Mouse (Mus musculus) forebrain, postnatal 0 days (tissue): ENCODE data around the gene Il21r. TPM values are rescaled to one million over a fixed set of nuclear protein-coding genes. Genes with fewer than 3 reads are reported as not detected.

Experiments
- ATAC-seq: fragments of 200-750 bp; cut with Nextera tagmentation; 2 replicates; pipeline ENCODE4 v1.8.0; 2017; ENCODE audit warnings: mild to moderate bottlenecking, moderate library complexity
- DNase-seq: peaks from one replicate; pipeline ENCODE4 v3.0.0-alpha.2; 2015
- H3K27ac ChIP-seq: fragments of 300-500 bp; sonication (generic); 2 replicates; pipeline ENCODE4 v1.5.1; 2014; ENCODE audit warnings: low read depth, mild to moderate bottlenecking, antibody characterized with exemption, low read length, moderate library complexity, mixed read lengths
- H3K27me3 ChIP-seq: fragments of 300-500 bp; sonication (generic); 2 replicates; pipeline ENCODE4 v1.6.1; 2014; ENCODE audit warnings: mild to moderate bottlenecking, low read length, mixed read lengths; ENCODE audit not compliant: insufficient read depth
- H3K36me3 ChIP-seq: fragments of 300-500 bp; sonication (generic); 2 replicates; pipeline ENCODE4 v1.6.1; 2014; ENCODE audit warnings: mild to moderate bottlenecking, moderate library complexity; ENCODE audit not compliant: insufficient read depth
- H3K4me1 ChIP-seq: fragments of 300-500 bp; sonication (generic); 2 replicates; pipeline ENCODE4 v1.6.1; 2014; ENCODE audit warnings: antibody characterized with exemption; ENCODE audit not compliant: insufficient read depth
- H3K4me2 ChIP-seq: fragments of 300-500 bp; sonication (generic); 2 replicates; pipeline ENCODE4 v1.6.1; 2014; ENCODE audit warnings: low read depth, mild to moderate bottlenecking, moderate library complexity
- H3K4me3 ChIP-seq: fragments of 300-500 bp; sonication (generic); 2 replicates; pipeline ENCODE4 v1.5.1; 2014; ENCODE audit warnings: low read depth, low read length, mixed read lengths
- H3K9ac ChIP-seq: fragments of 300-500 bp; sonication (generic); 2 replicates; pipeline ENCODE4 v1.6.1; 2014; ENCODE audit warnings: mild to moderate bottlenecking
- H3K9me3 ChIP-seq: fragments of 300-500 bp; sonication (generic); 2 replicates; pipeline ENCODE4 v1.6.1; 2016; ENCODE audit warnings: low read length
- CTCF ChIP-seq: sonication (generic); IDR thresholded peaks from 2 replicates; pipeline ENCODE4 v1.5.1; 2016; ENCODE audit warnings: antibody characterized with exemption, control low read depth, low read depth
- WGBS: fragments of 180-500 bp; shearing (Covaris S2); extraction: QIAGEN DNeasy Blood & Tissue Kit; methylation state at CpG from one replicate; pipeline ENCODE4 v1.1.7; 2014; 5-methylcytosine and 5-hydroxymethylcytosine counted together
- polyA plus RNA-seq: library from polyadenylated mRNA; unstranded; fragments of >200 nt; fragmentation: Nextera tagmentation; extraction: Ambion mirVana; gene quantifications from 2 replicates; pipeline ENCODE4 v1.2.1, GENCODE M21; 2015
- total RNA-seq: library from RNA; depleted of rRNA; stranded (reverse); fragments of >200 nt; gene quantifications from 2 replicates; pipeline ENCODE4 v1.2.3, GENCODE M21; 2014

Il21r gene
- total and polyA plus RNA-seq, 2 experiments from 2014 or later, result 0.23 to 0.95 TPM

GRCm38 (mm10) chr7:125601821-125602448 lies 1.3 kb upstream of the Il21r start:
- H3K36me3 ChIP-seq, result no peaks in the 10 kb centered on the region
- 80% methylated on average over 11 of the region's 11 CpGs for WGBS
- H3K4me1 ChIP-seq, result no peaks in the 10 kb centered on the region
- no peak for ATAC-seq
- no peaks in the 10 kb centered on the region for H3K9me3 ChIP-seq
- H3K4me2 ChIP-seq, result no peak overlapping the region
- H3K27me3 ChIP-seq, result no peaks in the 10 kb centered on the region
- H3K9ac ChIP-seq, result no peak overlapping the region
- H3K4me3 ChIP-seq, result no peak overlapping the region
- TF ChIP-seq CTCF, result no peak
- no peak for DNase-seq
- H3K27ac ChIP-seq, result no peak overlapping the region

- H3K9ac ChIP-seq, result no peak overlapping the region
- no peak for DNase-seq
- no peaks in the 10 kb centered on the region for H3K9me3 ChIP-seq
- no peak overlapping the region for H3K4me3 ChIP-seq
- no peak overlapping the region for H3K4me2 ChIP-seq
- no peaks in the 10 kb centered on the region for H3K4me1 ChIP-seq
- no peak for ATAC-seq
- TF ChIP-seq CTCF, result no peak
- H3K27ac ChIP-seq, result no peak overlapping the region
- 80% methylated on average over 12 of the region's 12 CpGs for WGBS
- no peaks in the 10 kb centered on the region for H3K27me3 ChIP-seq
- no peaks in the 10 kb centered on the region for H3K36me3 ChIP-seq
These were observed 1.4 kb downstream of the Il21r start for GRCm38 (mm10) chr7:125604362-125605319.

- no peak overlapping the region for H3K9ac ChIP-seq
- no peaks in the 10 kb centered on the region for H3K9me3 ChIP-seq
- H3K36me3 ChIP-seq, result no peaks in the 10 kb centered on the region
- H3K4me1 ChIP-seq, result no peaks in the 10 kb centered on the region
- ATAC-seq (no peak), DNase-seq (no peak)
- H3K4me2 ChIP-seq, result no peak overlapping the region
- H3K27ac ChIP-seq, result no peak overlapping the region
- no peak for TF ChIP-seq CTCF
- WGBS, result 79% methylated on average over 4 of the region's 4 CpGs
- no peak overlapping the region for H3K4me3 ChIP-seq
- H3K27me3 ChIP-seq, result no peaks in the 10 kb centered on the region
These were observed 2.5 kb downstream of the Il21r start for GRCm38 (mm10) chr7:125605725-125606139.

- Histone ChIP-seq H3K9me3 (no peaks in the 10 kb centered on the region), H3K4me1 (no peaks in the 10 kb centered on the region), H3K9ac (no peak overlapping the region), H3K27ac (no peak overlapping the region), H3K36me3 (no peaks in the 10 kb centered on the region), H3K27me3 (no peaks in the 10 kb centered on the region), H3K4me3 (no peak overlapping the region), H3K4me2 (no peak overlapping the region)
- 66% methylated on average over 2 of the region's 2 CpGs for WGBS
- DNase-seq (no peak), ATAC-seq (no peak)
- no peak for TF ChIP-seq CTCF
These were observed 3.3 kb downstream of the Il21r start for GRCm38 (mm10) chr7:125606265-125607164.

GRCm38 (mm10) chr7:125607384-125608182 lies 4.4 kb downstream of the Il21r start:
- Histone ChIP-seq H3K4me3 (no peak overlapping the region), H3K4me2 (no peak overlapping the region), H3K27ac (no peak overlapping the region), H3K27me3 (no peaks in the 10 kb centered on the region), H3K9ac (no peak overlapping the region), H3K4me1 (no peaks in the 10 kb centered on the region), H3K36me3 (no peaks in the 10 kb centered on the region), H3K9me3 (no peaks in the 10 kb centered on the region)
- ATAC-seq (no peak), DNase-seq (no peak)
- no peak for TF ChIP-seq CTCF
- WGBS, result 69% methylated on average over 6 of the region's 6 CpGs

- DNase-seq, result no peak
- no peak overlapping the region for H3K9ac ChIP-seq
These were observed 5.0 kb downstream of the Il21r start for GRCm38 (mm10) chr7:125608183-125608688.

More at GRCm38 (mm10) chr7:125608183-125608688, 5.0 kb downstream of the Il21r start:
- H3K27ac ChIP-seq, result no peak overlapping the region
- H3K27me3 ChIP-seq, result no peaks in the 10 kb centered on the region
- H3K4me3 ChIP-seq, result no peak overlapping the region
- ATAC-seq, result no peak
- H3K4me1 ChIP-seq, result no peaks in the 10 kb centered on the region
- TF ChIP-seq CTCF, result no peak
- H3K4me2 ChIP-seq, result no peak overlapping the region
- WGBS, result 87% methylated on average over 4 of the region's 4 CpGs
- H3K9me3 ChIP-seq, result no peaks in the 10 kb centered on the region
- no peaks in the 10 kb centered on the region for H3K36me3 ChIP-seq
